Mouse (Mus musculus) liver, embryonic 14.5 days (tissue): ENCODE measurements around the gene Rtbdn. TPM values are rescaled to one million over a fixed set of nuclear protein-coding genes. Genes with fewer than 3 reads are reported as not detected.
A peak's percentile ranks its signal among the peaks of the same experiment; 100 is the strongest.

Experiments used
- ATAC-seq: fragments of 200-750 bp; cut with Nextera tagmentation; 2 replicates; pipeline ENCODE4 v1.8.0; 2017; ENCODE audit warnings: moderate number of reproducible peaks, mild to moderate bottlenecking, moderate library complexity; ENCODE audit not compliant: insufficient read depth
- DNase-seq, 3 experiments: peaks; one replicate each; pipeline ENCODE4 v3.0.0-alpha.2; 2012 to 2013; ENCODE audit warnings: low read depth in 3 of 3, low spot score in 3 of 3
- H3K27ac ChIP-seq: fragments of 300-500 bp; sonication (generic); 2 replicates; pipeline ENCODE4 v1.5.1; 2014; ENCODE audit warnings: moderate library complexity, mild to moderate bottlenecking, control low read depth, inconsistent platforms
- H3K27me3 ChIP-seq: fragments of 300-500 bp; sonication (generic); 2 replicates; pipeline ENCODE4 v1.6.1; 2014; ENCODE audit warnings: mild to moderate bottlenecking, low read length, moderate library complexity; ENCODE audit not compliant: control insufficient read depth, insufficient read depth
- H3K36me3 ChIP-seq: fragments of 300-500 bp; sonication (generic); replicated peaks from 2 replicates; pipeline ENCODE4 v1.6.1; 2014; ENCODE audit warnings: low read depth; ENCODE audit not compliant: control insufficient read depth, insufficient read depth
- H3K4me1 ChIP-seq, 2 experiments: fragments of 200-500 bp in 1 of 2; fragments of 300-500 bp in 1 of 2; sonication (generic) in 1 of 2; replicated peaks; 2 replicates each; pipeline ENCODE4 v1.6.1; 2012 to 2014; ENCODE audit warnings: antibody characterized with exemption in 1 of 2, inconsistent platforms in 1 of 2, low read length in 1 of 2; ENCODE audit not compliant: control insufficient read depth in 2 of 2, insufficient read depth in 2 of 2
- H3K4me2 ChIP-seq: fragments of 300-500 bp; sonication (generic); 2 replicates; pipeline ENCODE4 v1.6.1; 2014; ENCODE audit warnings: low read depth, mild to moderate bottlenecking, control low read depth, moderate library complexity
- H3K4me3 ChIP-seq, 2 experiments: fragments of 200-500 bp in 1 of 2; fragments of 300-500 bp in 1 of 2; sonication (generic) in 1 of 2; 2 replicates each; pipeline ENCODE4 v1.5.1; 2012 to 2014; ENCODE audit warnings: low read depth in 2 of 2, low read length in 2 of 2, mild to moderate bottlenecking in 2 of 2, control low read depth in 1 of 2, inconsistent platforms in 1 of 2, moderate library complexity in 1 of 2; ENCODE audit not compliant: insufficient read depth in 1 of 2
- H3K9ac ChIP-seq: fragments of 300-500 bp; sonication (generic); replicated peaks from 2 replicates; pipeline ENCODE4 v1.6.1; 2014; ENCODE audit warnings: mild to moderate bottlenecking, control low read depth, moderate library complexity
- H3K9me3 ChIP-seq: fragments of 300-500 bp; sonication (generic); 2 replicates; pipeline ENCODE4 v1.6.1; 2016; ENCODE audit warnings: low read length, mixed read lengths; ENCODE audit not compliant: control insufficient read depth
- CTCF ChIP-seq: IDR thresholded peaks from 2 replicates; pipeline ENCODE4 v1.5.1; 2016; ENCODE audit warnings: antibody characterized with exemption, low read depth, control low read depth
- EP300 ChIP-seq: IDR thresholded peaks from 2 replicates; pipeline ENCODE4 v1.6.1; 2016; ENCODE audit warnings: antibody characterized with exemption, low read depth
- WGBS: fragments of 180-500 bp; shearing (Covaris S2); extraction: QIAGEN DNeasy Blood & Tissue Kit; methylation state at CpG from one replicate; pipeline ENCODE4 v1.1.7; 2014; ENCODE audit not compliant: insufficient replicate concordance; 5-methylcytosine and 5-hydroxymethylcytosine counted together
- polyA plus RNA-seq, 2 experiments: library from polyadenylated mRNA; depleted of rRNA in 1 of 2; stranded (reverse) in 1 of 2; unstranded in 1 of 2; fragments of >200 nt; fragmentation: Nextera tagmentation in 1 of 2; extraction: Ambion mirVana in 1 of 2; gene quantifications; 2 replicates each; pipeline versions ENCODE4 v1.2.1 to v1.2.3; 2012 to 2014

Rtbdn gene
- polyA plus RNA-seq, 2 experiments = not detected

GRCm38 (mm10) chr8:84990349-84990748 is 43.6 kb downstream of the Rtbdn start, which contains the start of gene Hook2:
Hook2 (plus strand) TSS chr8:84990603.
- Histone ChIP-seq H3K4me2 (peak within 1 kb of the TSS; percentile 88), H3K27me3 (no peaks in the 10 kb centered on the region), H3K27ac (peak within 1 kb of the TSS; percentile 87), H3K36me3 (no peaks in the 10 kb centered on the region), H3K4me1 (peaks cover 27 to 29% of the 10 kb centered on the region in 2 experiments), H3K4me3 (peak within 1 kb of the TSS; percentile 55 to 59), H3K9ac (peak within 1 kb of the TSS; percentile 81), H3K9me3 (no peaks in the 10 kb centered on the region)
- peak; percentile 84 for ATAC-seq
- TF ChIP-seq EP300 (no peak), CTCF (peak; percentile 98)
- under 1% methylated on average over 28 of the region's 28 CpGs for WGBS
- peak; percentile 98 to 99 (median 98) for DNase-seq

GRCm38 (mm10) chr8:84990836-84991235 is 44.0 kb downstream of the Rtbdn start:
- Histone ChIP-seq H3K4me3 (peak overlapping the region; percentile 55 to 59), H3K27ac (peak overlapping the region; percentile 36)
- peak in 1 of 3 experiments; percentile 83 for DNase-seq

GRCm38 (mm10) chr8:84994375-84994774 is 47.6 kb downstream of the Rtbdn start:
- Histone ChIP-seq H3K4me3 (no peak overlapping the region), H3K9me3 (no peaks in the 10 kb centered on the region), H3K36me3 (no peaks in the 10 kb centered on the region), H3K27me3 (no peaks in the 10 kb centered on the region), H3K4me2 (no peak overlapping the region), H3K9ac (no peak overlapping the region), H3K4me1 (peaks cover 8 to 14% of the 10 kb centered on the region in 2 experiments), H3K27ac (no peak overlapping the region)
- WGBS = 88% methylated on average over 9 of the region's 9 CpGs
- DNase-seq (no peak), ATAC-seq (no peak)
- TF ChIP-seq CTCF = no peak
- no peak for TF ChIP-seq EP300

More at GRCm38 (mm10) chr8:84990836-84991235, 44.0 kb downstream of the Rtbdn start:
- peak overlapping the region; percentile 88 for H3K4me2 ChIP-seq
- H3K9me3 ChIP-seq = no peaks in the 10 kb centered on the region
- H3K9ac ChIP-seq = peak overlapping the region; percentile 58
- H3K4me1 ChIP-seq = peaks cover 25 to 27% of the 10 kb centered on the region in 2 experiments
- ATAC-seq = peak; percentile 58
- TF ChIP-seq CTCF = no peak
- no peak for TF ChIP-seq EP300
- WGBS = 2% methylated on average over 15 of the region's 15 CpGs
- no peaks in the 10 kb centered on the region for H3K36me3 ChIP-seq
- no peaks in the 10 kb centered on the region for H3K27me3 ChIP-seq

- 59% methylated on average over 25 of the region's 25 CpGs for WGBS
- H3K9ac ChIP-seq = no peak overlapping the region
- TF ChIP-seq EP300 (no peak), CTCF (no peak)
These were observed 48.9 kb downstream of the Rtbdn start for GRCm38 (mm10) chr8:84995680-84996079.

GRCm38 (mm10) chr8:84996978-84997377 is 50.2 kb downstream of the Rtbdn start:
- 74% methylated on average over 5 of the region's 5 CpGs for WGBS
- DNase-seq (no peak), ATAC-seq (no peak)
- H3K4me1 ChIP-seq = peaks cover 0 to 4% of the 10 kb centered on the region in 2 experiments; a peak in 2 of 4 replicates
- no peak overlapping the region for H3K4me2 ChIP-seq
- H3K9me3 ChIP-seq = no peaks in the 10 kb centered on the region
- no peaks in the 10 kb centered on the region for H3K27me3 ChIP-seq
- no peaks in the 10 kb centered on the region for H3K36me3 ChIP-seq
- TF ChIP-seq CTCF (no peak), EP300 (no peak)
- no peak overlapping the region for H3K9ac ChIP-seq
- no peak overlapping the region for H3K27ac ChIP-seq
- H3K4me3 ChIP-seq = no peak overlapping the region

More at GRCm38 (mm10) chr8:84995680-84996079, 48.9 kb downstream of the Rtbdn start:
- ATAC-seq (no peak), DNase-seq (no peak)
- Histone ChIP-seq H3K9me3 (no peaks in the 10 kb centered on the region), H3K27me3 (no peaks in the 10 kb centered on the region), H3K4me3 (no peak overlapping the region), H3K36me3 (no peaks in the 10 kb centered on the region), H3K27ac (no peak overlapping the region), H3K4me2 (no peak overlapping the region), H3K4me1 (peaks cover 5 to 11% of the 10 kb centered on the region in 2 experiments)
